Mouse (Mus musculus) gastrocnemius, adult 8-10 months (tissue): ENCODE measurements around the gene Slc48a1. TPM values are rescaled to one million over a fixed set of nuclear protein-coding genes. Genes with fewer than 3 reads are reported as not detected.
A peak's percentile ranks its signal among the peaks of the same experiment; 100 is the strongest.

Experiments used
- DNase-seq, 2 experiments: peaks; one replicate each; pipeline ENCODE4 v3.0.0; 2022; ENCODE audit warnings: low spot score in 2 of 2
- total RNA-seq, 4 experiments: library from RNA; stranded (reverse); gene quantifications; 2 replicates each; pipeline ENCODE4 v1.2.4; 2022

The Slc48a1 gene
- total RNA-seq, 4 experiments from 2014 or later, result 40.0 to 52.7 (median 47.3) TPM

- no peak for DNase-seq
Measured at GRCm38 (mm10) chr15:97781961-97782748, 3.8 kb downstream of the Slc48a1 start.

GRCm38 (mm10) chr15:97782749-97783105 is 4.4 kb downstream of the Slc48a1 start:
- peak; percentile 45 to 62 for DNase-seq

GRCm38 (mm10) chr15:97784092-97784559 is 5.8 kb downstream of the Slc48a1 start:
- peak; percentile 72 to 82 for DNase-seq

- DNase-seq, result no peak
Measured at GRCm38 (mm10) chr15:97784561-97785161, 6.3 kb downstream of the Slc48a1 start.

GRCm38 (mm10) chr15:97785731-97786411 is 7.6 kb downstream of the Slc48a1 start:
- no peak for DNase-seq

GRCm38 (mm10) chr15:97786412-97787112 is 8.2 kb downstream of the Slc48a1 start:
- no peak for DNase-seq

- DNase-seq, result no peak
Measured at GRCm38 (mm10) chr15:97787148-97787798, 9.0 kb downstream of the Slc48a1 start.

GRCm38 (mm10) chr15:97787799-97788667 is 9.7 kb downstream of the Slc48a1 start:
- no peak for DNase-seq

GRCm38 (mm10) chr15:97788821-97789220 is 10.5 kb downstream of the Slc48a1 start:
- DNase-seq, result no peak

- DNase-seq, result no peak
Measured at GRCm38 (mm10) chr15:97789761-97790505, 11.6 kb downstream of the Slc48a1 start.

- DNase-seq, result no peak
Measured at GRCm38 (mm10) chr15:97791126-97791700, 12.9 kb downstream of the Slc48a1 start.

- DNase-seq, result no peak
Measured at GRCm38 (mm10) chr15:97793386-97794153, 15.2 kb downstream of the Slc48a1 start.

GRCm38 (mm10) chr15:97794268-97794667 is 15.9 kb downstream of the Slc48a1 start:
- no peak for DNase-seq

GRCm38 (mm10) chr15:97795559-97796235 is 17.4 kb downstream of the Slc48a1 start:
- no peak for DNase-seq

- no peak for DNase-seq
Measured at GRCm38 (mm10) chr15:97796674-97797310, 18.5 kb downstream of the Slc48a1 start.

GRCm38 (mm10) chr15:97798134-97798533 is 19.8 kb downstream of the Slc48a1 start:
- no peak for DNase-seq

GRCm38 (mm10) chr15:97799446-97799845 is 21.1 kb downstream of the Slc48a1 start:
- no peak for DNase-seq
